Mouse (Mus musculus) thymus, postnatal 14 days (tissue): Measurements from ENCODE around the gene Llgl2.
"Not testable (repeated sequence)": the region's sequence is repeated elsewhere in the genome, so short reads cannot be mapped to it uniquely, and the experiment has no call there.

Experiments used
- DNase-seq: peaks from one replicate; pipeline ENCODE4 v3.0.0; 2021

The Llgl2 gene

GRCm38 (mm10) chr11:115836656-115837395 lies 13.0 kb downstream of the Llgl2 start:
- no peak for DNase-seq

GRCm38 (mm10) chr11:115837606-115838345 lies 13.9 kb downstream of the Llgl2 start:
- DNase-seq = no peak

- DNase-seq = no peak
These were observed 15.1 kb downstream of the Llgl2 start for GRCm38 (mm10) chr11:115838895-115839311.

GRCm38 (mm10) chr11:115839732-115840131 lies 15.9 kb downstream of the Llgl2 start:
- DNase-seq = no peak

GRCm38 (mm10) chr11:115841044-115841443 lies 17.2 kb downstream of the Llgl2 start:
- DNase-seq = no peak

- no peak for DNase-seq
These were observed 18.2 kb downstream of the Llgl2 start for GRCm38 (mm10) chr11:115841961-115842550.

- no peak for DNase-seq
These were observed 19.5 kb downstream of the Llgl2 start for GRCm38 (mm10) chr11:115843141-115843890.

- no peak for DNase-seq
These were observed 20.0 kb downstream of the Llgl2 start for GRCm38 (mm10) chr11:115843891-115844239.

GRCm38 (mm10) chr11:115844240-115844639 lies 20.4 kb downstream of the Llgl2 start:
- DNase-seq = no peak

GRCm38 (mm10) chr11:115845819-115846218 lies 22.0 kb downstream of the Llgl2 start:
- no peak for DNase-seq

- DNase-seq = no peak
These were observed 30.8 kb downstream of the Llgl2 start for GRCm38 (mm10) chr11:115854674-115855073.

- DNase-seq = not testable (repeated sequence)
These were observed 33.3 kb downstream of the Llgl2 start for GRCm38 (mm10) chr11:115857146-115857545.

GRCm38 (mm10) chr11:115857936-115858335 lies 34.1 kb downstream of the Llgl2 start:
- no peak for DNase-seq

GRCm38 (mm10) chr11:115858354-115858753 lies 34.5 kb downstream of the Llgl2 start, which contains the start of gene Myo15b:
Myo15b (plus strand) TSS chr11:115858406.
- no peak for DNase-seq

GRCm38 (mm10) chr11:115859143-115859945 lies 35.5 kb downstream of the Llgl2 start:
- DNase-seq = peak; percentile 89

- DNase-seq = no peak
These were observed 40.0 kb downstream of the Llgl2 start for GRCm38 (mm10) chr11:115863895-115864294.

GRCm38 (mm10) chr11:115869393-115869792 lies 45.5 kb downstream of the Llgl2 start:
- DNase-seq = no peak

- DNase-seq = no peak
These were observed 48.6 kb downstream of the Llgl2 start for GRCm38 (mm10) chr11:115872437-115872836.

GRCm38 (mm10) chr11:115875935-115876334 lies 52.1 kb downstream of the Llgl2 start:
- no peak for DNase-seq

- no peak for DNase-seq
These were observed 52.6 kb downstream of the Llgl2 start for GRCm38 (mm10) chr11:115876438-115876837.

- peak; percentile 31 for DNase-seq
These were observed 53.4 kb downstream of the Llgl2 start for GRCm38 (mm10) chr11:115877174-115877755.

GRCm38 (mm10) chr11:115878071-115878470 lies 54.2 kb downstream of the Llgl2 start:
- no peak for DNase-seq
